Mouse (Mus musculus) cerebellum, postnatal 10 days (tissue): ENCODE results near the gene Plekhm2.

Experiments used
- DNase-seq, 2 experiments: peaks; one replicate each; pipeline ENCODE4 v3.0.0; 2021; ENCODE audit warnings: mixed read lengths in 2 of 2

The Plekhm2 gene

DNA sequence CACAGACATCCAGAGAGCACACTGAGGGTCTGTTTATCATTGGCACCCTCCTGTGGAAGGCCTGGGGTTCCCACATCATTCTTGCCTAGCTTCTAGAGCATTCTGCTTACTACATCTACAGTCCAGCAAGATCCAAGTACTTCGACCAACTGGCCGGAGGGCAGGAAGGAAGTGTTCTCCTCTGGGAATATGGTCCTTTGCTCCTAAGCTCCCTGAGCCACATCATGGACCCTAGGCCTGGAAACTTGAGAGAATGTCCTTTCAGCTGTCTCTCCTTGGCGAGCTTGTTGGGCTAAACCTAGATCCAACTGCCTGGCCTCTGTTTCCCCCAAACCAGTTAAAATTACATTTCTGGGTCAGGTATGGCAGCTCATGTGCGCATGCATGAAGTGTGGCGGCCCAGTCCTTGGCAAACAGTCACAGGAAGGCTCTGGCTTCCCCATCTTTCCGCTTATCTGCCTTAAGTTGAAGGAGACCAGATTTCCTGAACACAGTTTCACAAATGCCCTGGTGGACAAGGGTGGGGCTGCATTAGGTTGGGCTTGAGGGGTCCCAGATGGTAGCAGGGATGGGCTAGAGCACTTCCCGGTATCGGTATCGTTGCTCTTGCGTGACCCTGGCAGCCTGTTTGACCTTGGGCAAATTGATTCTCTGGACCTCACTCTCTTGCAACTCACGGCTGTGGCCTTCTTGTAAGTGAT is 62.0 kb downstream of the Plekhm2 start:
- no peak for DNase-seq

DNA sequence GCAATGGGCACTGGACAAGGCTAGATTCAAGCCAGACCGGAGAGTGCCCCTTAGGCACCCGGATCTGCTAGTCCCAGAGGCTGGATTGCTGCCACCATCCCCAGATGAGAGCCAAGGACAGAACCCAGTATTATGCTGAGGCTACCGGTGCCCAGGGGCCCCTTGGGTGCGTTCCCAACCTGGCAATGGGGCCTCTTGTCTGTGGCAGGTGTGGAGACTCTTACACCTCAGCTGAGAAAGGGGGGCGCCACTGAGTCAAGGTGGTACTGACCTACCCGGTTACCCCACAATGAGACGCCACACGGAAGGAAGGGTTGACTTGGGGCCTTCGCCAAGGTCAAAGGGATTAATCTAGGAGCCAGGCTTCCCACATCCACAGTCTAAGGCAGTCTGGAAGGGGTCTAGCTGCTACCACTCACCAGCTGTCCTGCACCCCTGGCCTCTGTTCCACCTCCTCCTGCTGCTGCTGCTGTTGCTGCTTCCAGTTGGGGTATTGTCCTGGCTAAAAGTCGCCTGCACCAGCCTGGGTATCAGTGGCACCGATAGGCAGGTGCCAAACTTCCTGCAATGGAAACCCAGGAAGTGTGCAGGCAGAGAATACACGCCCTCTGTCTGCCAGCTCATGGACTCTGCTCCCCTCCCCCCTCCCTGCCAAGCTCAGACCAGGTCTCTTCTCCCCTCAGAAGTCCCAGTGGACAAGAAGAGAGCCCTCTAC is 63.4 kb downstream of the Plekhm2 start:
- peak; percentile 44 to 55 for DNase-seq

DNA sequence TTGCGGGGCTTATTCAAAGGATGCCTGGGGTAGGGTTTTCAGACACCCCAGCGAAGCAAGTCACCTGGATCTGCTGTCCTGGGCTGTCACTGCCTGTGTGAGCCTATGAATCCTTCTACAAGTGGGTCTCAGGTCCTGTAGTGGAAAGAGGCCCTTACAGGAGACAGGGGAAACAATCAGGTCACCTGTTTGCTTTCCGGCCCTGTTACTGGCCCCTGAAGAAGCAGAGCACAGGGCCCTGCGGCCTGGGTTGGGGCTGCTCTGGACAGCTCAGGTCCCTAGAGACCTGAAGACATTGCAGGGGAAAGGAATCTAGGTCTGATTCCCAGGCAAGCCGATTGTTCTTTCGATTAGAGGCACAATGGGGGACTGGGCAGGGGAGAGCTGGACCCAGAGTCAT is 64.3 kb downstream of the Plekhm2 start:
- no peak for DNase-seq

DNA sequence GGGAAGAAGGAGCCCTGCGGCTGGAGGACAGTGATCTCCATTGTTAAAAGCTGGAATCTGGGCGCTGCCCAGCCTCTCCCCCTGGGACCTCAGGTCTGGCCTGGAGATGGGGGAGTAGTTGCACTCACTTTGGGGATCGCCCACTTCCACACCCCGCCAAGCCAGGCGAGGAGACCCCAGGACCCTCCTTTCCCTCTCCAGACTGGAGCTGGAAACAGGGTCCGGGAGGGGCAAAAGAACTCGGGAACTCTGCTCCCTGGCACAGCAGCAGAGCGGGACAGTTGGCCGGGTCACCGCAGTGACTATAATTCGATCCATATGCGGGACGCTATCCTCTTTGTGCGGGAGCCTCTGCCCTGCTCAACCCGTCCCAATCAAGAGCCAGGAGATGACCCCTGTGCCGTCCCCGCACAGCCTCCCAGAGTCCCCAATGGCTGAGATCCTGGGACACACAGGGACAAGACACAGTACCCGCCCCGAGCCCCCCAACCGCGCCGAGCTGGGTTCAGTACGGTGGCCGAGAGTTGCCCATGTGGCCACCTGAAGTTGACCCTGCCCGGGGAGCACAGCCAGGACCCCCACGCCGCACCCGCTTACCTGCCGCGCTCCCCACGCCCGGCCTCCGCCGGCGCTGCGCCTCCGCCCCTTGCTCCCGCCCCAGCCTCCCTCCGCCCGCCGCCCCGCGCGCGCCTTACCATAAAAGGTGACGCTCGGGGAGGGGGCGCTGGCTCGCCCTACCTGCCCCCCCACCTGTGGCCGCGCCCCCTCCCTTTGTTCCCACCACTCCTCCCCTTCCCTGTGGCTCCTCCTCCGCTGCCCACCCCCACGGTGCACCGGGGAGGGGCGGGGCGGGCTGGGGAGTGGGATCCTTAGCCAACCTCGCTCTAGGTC is 65.2 kb downstream of the Plekhm2 start:
- peak; percentile 63 to 68 for DNase-seq

DNA sequence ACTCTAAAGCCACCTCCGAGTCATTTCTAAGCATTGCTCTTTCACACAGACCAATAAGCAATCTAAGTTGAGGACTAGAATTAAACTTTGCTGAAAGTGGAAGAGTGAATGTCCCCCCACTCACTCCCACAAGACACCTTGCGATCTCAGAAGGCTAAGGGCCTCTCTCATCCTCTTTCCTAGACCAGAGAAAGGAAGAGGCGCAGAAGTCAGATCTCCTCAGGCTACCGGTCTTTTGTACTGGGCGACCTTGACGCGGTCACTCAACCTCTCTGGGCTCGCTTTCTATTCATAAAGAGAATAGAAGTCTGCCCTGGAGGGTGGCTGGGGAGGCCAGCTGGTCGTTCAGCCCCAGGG is 65.8 kb downstream of the Plekhm2 start:
- DNase-seq, result no peak

DNA sequence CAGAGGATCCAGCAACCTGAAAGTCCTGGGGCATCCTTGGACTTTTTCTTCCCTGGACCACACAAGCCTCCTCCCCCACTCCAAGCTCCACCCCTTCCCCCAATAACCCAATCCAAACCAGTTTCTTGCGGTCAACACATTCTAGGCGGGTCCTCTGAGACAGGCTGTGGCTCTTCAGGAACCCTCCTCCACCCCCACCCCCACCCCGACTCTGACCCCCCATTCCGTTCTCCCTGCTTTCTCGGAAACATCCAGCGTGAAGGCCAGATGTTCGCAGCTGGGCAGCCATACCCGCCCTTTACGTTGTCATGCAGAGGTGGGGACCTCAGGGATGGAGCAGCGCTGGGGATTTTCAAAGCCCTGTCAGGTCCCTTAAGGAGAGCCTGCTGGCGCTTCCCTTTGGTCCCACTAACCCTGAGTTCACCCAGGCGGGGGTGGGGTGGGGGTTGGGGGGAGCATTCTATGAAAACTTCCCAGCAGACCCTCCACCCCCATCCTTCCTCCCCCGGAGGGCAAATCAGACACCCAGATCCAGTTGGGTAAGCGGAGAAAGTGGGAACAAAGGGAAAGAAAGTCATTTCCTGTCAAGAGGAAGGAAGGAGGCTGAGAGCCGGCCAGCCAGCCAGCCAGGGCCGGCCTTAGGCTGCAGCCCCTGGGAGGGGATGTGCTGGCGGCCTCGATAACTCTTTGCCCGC is 66.4 kb downstream of the Plekhm2 start:
- no peak for DNase-seq

DNA sequence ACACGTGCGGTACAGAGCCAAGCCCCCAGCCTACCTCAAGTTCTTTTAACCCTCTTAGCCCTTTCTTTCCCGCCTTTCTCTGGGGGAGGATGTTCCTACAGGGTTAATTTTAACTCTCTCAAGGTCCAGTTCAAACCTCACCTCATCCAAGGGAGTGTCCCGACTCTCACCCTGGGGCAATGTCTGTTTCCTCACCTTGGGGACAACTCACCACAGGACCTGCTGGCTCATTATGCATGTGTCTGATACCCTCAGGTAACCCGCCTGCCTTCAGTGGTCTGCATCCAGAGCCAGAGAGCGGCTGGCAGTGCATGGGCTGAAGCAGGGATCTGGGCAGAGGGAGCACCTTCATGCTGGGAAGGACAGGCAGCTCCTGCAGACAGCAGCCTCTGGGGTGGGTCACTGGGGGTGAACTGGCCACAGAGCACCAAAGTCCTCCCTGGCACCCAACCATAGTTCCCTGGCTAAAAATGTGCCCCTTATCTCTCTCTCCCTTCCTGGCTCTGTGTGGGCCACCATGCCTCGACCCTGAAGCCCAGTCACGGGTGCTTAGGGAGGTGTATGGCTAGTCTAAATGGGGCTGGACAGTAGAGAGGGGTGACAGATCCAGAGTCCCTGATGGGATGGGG is 67.9 kb downstream of the Plekhm2 start:
- DNase-seq, result no peak

DNA sequence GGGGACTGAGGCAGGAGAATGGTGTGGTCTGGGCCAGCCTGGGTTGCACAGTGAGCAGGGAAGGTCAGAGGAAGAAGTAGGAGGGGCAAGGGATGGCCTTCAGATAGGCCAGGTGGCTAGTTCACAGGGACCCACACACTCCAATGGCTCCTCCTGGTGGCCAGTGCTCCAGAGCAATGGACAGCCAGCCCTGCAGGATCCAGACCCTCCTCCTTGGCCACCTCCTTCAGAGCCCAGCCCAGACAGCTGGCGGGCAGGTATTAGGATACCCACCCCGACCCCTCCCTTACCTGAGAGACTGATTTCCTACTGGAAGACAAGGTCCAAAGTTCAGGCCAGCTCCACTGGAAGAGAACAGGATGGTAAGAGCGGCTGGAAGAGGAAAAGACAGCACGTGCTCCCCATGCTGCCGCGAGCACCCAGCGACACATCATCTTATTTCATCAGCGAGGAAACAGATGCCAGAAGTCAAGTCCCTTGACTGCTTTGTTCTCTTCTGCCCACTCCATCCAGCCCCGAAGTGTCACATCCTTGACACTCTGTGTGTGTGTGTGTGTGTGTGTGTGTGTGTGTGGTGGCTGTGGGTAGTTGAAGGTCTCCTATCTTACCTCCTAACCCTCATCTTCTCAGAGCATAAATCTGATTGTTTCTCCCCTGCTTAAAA is 69.0 kb downstream of the Plekhm2 start:
- peak; percentile 39 to 46 for DNase-seq

DNA sequence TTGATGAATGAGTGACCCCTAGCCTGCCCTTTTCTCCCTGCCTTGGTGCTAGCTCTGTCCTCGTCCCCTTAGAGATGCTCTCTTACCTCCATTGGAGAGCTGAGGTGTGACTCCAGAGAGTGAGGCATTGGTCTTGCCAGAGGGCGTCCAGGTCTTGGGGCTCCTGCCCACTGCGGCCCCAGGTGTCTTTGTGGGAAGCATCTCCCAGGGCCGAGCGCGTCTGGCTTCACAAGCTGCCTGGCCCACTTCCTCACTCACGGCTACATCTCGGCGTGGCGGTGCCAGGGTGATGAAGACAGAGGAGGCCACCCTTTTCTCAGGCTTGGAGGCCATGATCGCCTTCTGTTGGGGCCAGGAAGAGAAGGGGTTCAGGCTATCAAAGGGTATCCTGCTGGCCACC is 69.6 kb downstream of the Plekhm2 start:
- DNase-seq, result no peak

DNA sequence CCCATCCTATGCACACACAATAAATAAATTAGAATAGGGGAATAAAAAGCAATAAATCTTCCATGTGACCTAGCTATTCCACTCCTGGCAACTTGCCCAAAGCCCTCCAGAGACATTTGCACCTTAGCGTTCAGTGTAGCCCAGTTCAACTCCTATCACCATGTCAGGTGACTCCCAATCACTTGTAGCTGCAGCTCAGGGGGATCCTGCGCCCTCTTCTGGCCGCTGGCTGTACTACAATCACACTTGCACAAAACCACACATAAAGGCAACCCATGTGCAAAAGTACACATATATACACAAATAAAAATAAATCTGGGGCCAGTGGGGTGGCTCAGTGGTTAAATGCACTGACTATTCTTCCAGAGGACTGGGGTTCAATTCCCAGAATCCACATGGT is 73.2 kb downstream of the Plekhm2 start:
- peak; percentile 44 to 66 for DNase-seq

DNA sequence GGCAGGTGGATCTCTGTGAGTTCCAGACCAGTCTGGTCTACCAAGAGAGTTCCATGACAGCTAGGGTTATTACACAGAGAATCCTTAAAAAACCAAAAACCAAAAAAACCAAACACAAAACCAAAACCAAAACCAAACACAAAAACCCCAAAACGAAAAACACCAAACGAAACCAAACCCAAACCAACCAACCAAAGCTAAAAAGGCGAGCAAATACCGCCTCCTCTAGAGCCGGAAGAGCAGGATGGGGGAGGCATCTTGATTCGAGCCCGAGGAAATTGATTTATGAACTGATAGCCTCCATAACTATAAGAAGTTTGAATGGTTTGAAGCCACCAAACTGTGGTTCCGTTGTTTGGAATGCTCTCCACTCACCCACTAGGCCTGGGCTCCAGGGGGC is 80.8 kb downstream of the Plekhm2 start:
- no peak for DNase-seq

DNA sequence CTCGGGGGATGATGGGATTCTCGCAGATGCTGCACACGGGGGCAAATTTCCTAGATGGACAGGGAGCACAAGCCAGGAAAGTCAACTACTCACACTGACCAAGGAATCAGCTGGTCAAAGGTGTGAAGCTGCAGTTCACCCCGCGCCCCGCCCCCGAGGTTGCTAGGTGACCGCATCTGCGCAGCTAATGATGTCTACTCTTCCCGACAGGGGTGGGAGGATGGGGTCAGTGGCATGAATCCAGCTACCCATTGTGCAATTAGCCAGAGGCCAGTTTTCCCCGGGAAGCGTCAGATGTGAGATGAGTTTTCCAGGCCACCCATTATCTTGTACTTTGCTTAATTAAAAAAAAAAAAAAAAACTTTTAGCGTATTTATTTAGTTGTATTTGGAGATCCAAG is 83.6 kb downstream of the Plekhm2 start:
- DNase-seq, result peak in 1 of 2 experiments; percentile 37

DNA sequence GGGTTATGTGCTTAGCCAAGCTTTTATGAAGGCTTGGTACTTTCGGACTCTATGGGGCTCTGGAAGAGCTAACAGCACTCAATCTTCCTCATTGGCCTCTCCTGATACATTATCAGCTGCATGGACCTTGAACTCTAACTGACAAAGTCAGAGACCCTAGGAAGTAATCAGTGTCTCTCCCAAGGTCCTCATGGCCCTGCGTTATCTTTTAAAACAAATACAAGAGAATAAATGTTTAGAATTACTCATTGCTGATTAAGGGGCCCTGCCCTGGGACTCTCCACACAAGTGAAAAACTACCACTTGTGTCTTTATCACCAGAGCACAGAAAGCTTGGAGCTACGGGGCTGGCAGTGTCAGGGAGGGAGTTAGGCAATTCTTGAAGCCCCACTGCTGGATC is 85.9 kb downstream of the Plekhm2 start:
- no peak for DNase-seq

DNA sequence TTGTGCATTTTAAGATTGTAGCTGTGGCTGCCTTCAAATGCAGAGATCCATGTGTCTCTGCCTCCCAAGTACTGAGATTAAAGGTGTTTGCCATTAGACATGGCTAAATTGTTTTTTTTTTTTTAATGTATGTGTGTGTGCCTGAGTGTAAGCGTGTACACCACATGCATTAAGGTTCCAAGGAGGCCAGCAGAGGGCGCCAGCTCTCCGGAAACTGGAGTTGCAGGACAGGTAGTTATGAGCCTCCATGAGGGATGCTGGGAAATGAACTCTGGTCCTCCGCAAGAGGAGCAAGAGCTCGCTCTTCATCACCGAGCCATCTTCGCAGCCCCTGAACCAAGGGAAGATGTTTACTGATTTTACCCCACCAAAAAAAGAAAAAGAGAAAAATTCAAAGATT is 87.8 kb downstream of the Plekhm2 start:
- peak in 1 of 2 experiments; percentile 28 for DNase-seq

DNA sequence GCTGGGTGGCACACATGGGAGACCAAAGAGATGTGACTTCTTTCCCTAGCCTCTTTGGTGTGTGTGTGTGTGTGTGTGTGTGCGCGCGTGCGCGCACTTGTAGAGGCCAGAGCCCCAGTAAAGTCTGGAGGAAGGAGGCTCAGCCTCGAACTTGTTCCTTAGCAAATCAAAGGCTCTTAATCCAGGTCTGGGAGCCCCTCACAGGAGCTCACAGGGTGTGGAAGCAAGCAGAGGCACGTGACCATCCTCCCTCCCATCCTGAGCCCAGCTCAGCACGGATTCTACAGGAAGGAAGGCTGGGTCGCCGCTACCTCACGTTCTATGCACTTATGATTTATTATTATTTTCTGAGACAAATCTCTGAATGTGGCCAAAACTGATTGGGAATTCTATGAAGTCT is 88.3 kb downstream of the Plekhm2 start:
- no peak for DNase-seq
